Mouse (Mus musculus) forebrain, embryonic 16.5 days (tissue): Measurements from ENCODE around the gene Dmxl2. TPM values are rescaled to one million over a fixed set of nuclear protein-coding genes. Genes with fewer than 3 reads are reported as not detected.

ENCODE experiments used
- polyA plus RNA-seq: library from polyadenylated mRNA; unstranded; fragments of >200 nt; fragmentation: Nextera tagmentation; extraction: Ambion mirVana; gene quantifications from 2 replicates; pipeline ENCODE4 v1.2.1, GENCODE M21; 2015

The Dmxl2 gene
- polyA plus RNA-seq, 1 experiment from 2014 or later, result 60.6 TPM

Other genes starting within 250 kb of the Dmxl2 start
- gene Cyp19a1, start 233.5 kb downstream of the Dmxl2 start, polyA plus RNA-seq, result 0.92 and 2.1 TPM in 2 replicates
- 0.11 and 0.34 TPM in 2 replicates for gene Gldn, start 215.1 kb downstream of the Dmxl2 start, polyA plus RNA-seq
- 0.16 TPM in 1 of 2 replicates, not detected in the other for gene Sh2d7, start 37.4 kb upstream of the Dmxl2 start, polyA plus RNA-seq
- gene Cib2, start 58.6 kb upstream of the Dmxl2 start, polyA plus RNA-seq, result 36.8 and 40.5 TPM in 2 replicates
- 151 and 163 TPM in 2 replicates for gene Idh3a, start 84.7 kb upstream of the Dmxl2 start, polyA plus RNA-seq
- gene Acsbg1, start 160.2 kb upstream of the Dmxl2 start, polyA plus RNA-seq, result 19.5 and 22.6 TPM in 2 replicates
- 6.5 and 6.9 TPM in 2 replicates for gene Dnaja4, start 197.2 kb upstream of the Dmxl2 start, polyA plus RNA-seq
- gene Wdr61, start 232.9 kb upstream of the Dmxl2 start, polyA plus RNA-seq, result 115 and 126 TPM in 2 replicates